Mouse (Mus musculus): ENCODE data around the gene Cdhr3. TPM values are rescaled to one million over a fixed set of nuclear protein-coding genes. Genes with fewer than 3 reads are reported as not detected.

The Cdhr3 gene
- total and polyA plus RNA-seq, 2 experiments from 2014 or later: 1.2 TPM; not detected in 1

DNA sequence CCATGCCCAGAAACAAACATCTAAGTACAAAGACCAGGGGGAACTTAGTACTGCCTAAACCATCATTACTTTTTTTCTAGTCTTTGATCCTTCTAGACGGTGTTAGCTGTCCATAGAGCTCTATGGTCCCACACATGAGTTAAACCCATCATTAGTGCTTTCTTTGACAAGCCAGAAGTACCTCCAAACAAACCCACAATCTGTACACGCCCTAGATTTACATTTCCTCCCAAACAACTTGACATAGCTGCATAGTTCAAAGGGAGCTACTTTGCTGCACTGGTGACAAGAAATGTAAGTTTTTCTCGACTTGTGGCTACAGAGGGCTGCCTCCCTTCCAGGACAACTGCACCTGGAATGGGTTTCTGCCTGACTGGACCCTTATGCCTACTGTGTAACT, 16.4 kb downstream of the Cdhr3 start:
- no peak for DNase-seq (ENCODE audit: low spot score)
- Histone ChIP-seq H3K4me1 (ENCODE audit: control insufficient read depth, insufficient read depth) (no peaks in the 10 kb centered on the region), H3K27me3 (ENCODE audit: control insufficient read depth, insufficient read depth, low read length) (0 out of 2 replicates have a peak, but pooled peaks cover 2% of the 10 kb centered on the region), H3K9ac (replicated peaks; ENCODE audit: low read depth, low read length) (no peak overlapping the region), H3K27ac (ENCODE audit: low read depth) (no peak overlapping the region), H3K9me3 (replicated peaks; ENCODE audit: control insufficient read depth, low read length) (no peaks in the 10 kb centered on the region), H3K4me2 (ENCODE audit: low read depth, low read length) (no peak overlapping the region), H3K4me3 (ENCODE audit: low read depth, low read length) (no peak overlapping the region), H3K36me3 (replicated peaks; ENCODE audit: control insufficient read depth, insufficient read depth, low read length) (no peaks in the 10 kb centered on the region)
- WGBS: 52% methylated on average over 3 of the region's 3 CpGs
- TF ChIP-seq EP300 (IDR thresholded peaks at IDR 0.05; ENCODE audit: low read depth) (no peak), CTCF (IDR thresholded peaks at IDR 0.05; ENCODE audit: low read depth) (no peak)
- ATAC-seq (ENCODE audit: insufficient read depth, low read depth): no peak

DNA sequence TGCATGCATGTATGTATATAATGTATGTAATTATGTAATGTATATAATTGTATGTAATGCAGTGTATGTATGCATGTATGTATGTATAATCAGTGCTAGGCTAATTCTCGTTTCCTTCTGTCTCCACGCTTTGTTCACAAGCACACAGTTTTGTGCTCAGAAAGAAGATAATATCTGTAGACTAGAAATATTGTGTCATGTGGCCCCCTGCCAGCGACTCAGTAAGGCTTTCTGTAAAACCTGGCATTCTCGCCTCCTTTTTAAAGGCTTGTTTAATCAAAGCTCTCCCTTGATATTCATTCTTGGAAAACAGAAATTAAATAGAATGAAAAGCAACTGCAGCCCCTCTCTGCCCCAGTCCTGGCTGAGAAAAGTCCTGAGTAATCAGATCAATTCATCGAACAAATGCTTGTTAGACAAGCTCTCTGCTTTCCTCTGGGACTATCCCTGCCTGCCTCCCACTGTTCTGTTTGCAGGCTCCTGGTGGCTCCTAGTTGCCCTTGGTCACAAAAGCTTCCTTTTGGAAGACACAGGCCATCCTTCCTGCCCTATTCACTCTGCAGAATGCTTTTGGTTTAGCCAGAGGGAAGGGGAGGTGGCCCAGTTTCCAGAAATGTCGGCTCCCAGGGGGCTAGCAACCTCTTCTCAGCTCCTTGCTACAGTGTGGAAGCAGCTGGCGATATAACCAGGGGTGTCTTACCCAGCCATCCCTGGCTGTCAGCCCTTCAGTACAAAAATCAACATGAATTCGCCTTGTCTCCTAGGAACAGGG, 20.6 kb downstream of the Cdhr3 start:
- DNase-seq (ENCODE audit: low spot score): no peak
- no peak for TF ChIP-seq EP300 (IDR thresholded peaks at IDR 0.05; ENCODE audit: low read depth)
- TF ChIP-seq CTCF (IDR thresholded peaks at IDR 0.05; ENCODE audit: low read depth): no peak

DNA sequence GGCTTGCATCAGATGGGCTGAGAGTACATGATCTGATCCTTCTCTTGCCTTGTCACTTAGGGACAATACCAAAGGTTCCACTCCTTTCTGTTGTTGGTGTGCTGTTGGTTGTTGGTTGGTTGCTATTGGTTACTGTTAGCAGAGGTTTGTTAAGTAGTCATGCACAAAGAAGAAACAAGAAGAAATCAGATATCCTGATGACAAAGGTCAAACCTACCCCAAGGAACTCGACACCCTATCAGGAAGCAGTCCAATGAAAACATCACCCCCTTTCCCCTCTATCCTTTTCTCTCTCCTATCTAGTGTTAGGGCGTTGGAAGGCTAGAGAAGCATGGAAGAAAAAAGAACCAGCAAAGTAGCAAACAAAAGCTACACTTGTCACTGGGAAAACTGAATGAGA, 23.7 kb downstream of the Cdhr3 start:
- Histone ChIP-seq H3K9ac (replicated peaks; ENCODE audit: low read depth, low read length) (no peak overlapping the region), H3K36me3 (replicated peaks; ENCODE audit: control insufficient read depth, insufficient read depth, low read length) (no peaks in the 10 kb centered on the region), H3K4me3 (ENCODE audit: low read depth, low read length) (no peak overlapping the region), H3K9me3 (replicated peaks; ENCODE audit: control insufficient read depth, low read length) (no peaks in the 10 kb centered on the region), H3K27me3 (ENCODE audit: control insufficient read depth, insufficient read depth, low read length) (no peaks in the 10 kb centered on the region), H3K27ac (ENCODE audit: low read depth) (no peak overlapping the region), H3K4me2 (ENCODE audit: low read depth, low read length) (no peak overlapping the region), H3K4me1 (ENCODE audit: control insufficient read depth, insufficient read depth) (no peaks in the 10 kb centered on the region)
- no peak for ATAC-seq (ENCODE audit: insufficient read depth, low read depth)
- no peak for DNase-seq (ENCODE audit: low spot score)
- TF ChIP-seq EP300 (IDR thresholded peaks at IDR 0.05; ENCODE audit: low read depth): no peak
- no peak for TF ChIP-seq CTCF (IDR thresholded peaks at IDR 0.05; ENCODE audit: low read depth)
- WGBS: 58% methylated on average over 2 of the region's 2 CpGs

More for the DNA sequence above, 20.6 kb downstream of the Cdhr3 start:
- H3K27ac ChIP-seq (ENCODE audit: low read depth): no peak overlapping the region
- ATAC-seq (ENCODE audit: insufficient read depth, low read depth): no peak
- WGBS: 54% methylated on average over 8 of the region's 8 CpGs
- no peaks in the 10 kb centered on the region for H3K27me3 ChIP-seq (ENCODE audit: control insufficient read depth, insufficient read depth, low read length)
- H3K9me3 ChIP-seq (replicated peaks; ENCODE audit: control insufficient read depth, low read length): no peaks in the 10 kb centered on the region
- no peaks in the 10 kb centered on the region for H3K36me3 ChIP-seq (replicated peaks; ENCODE audit: control insufficient read depth, insufficient read depth, low read length)
- no peak overlapping the region for H3K4me3 ChIP-seq (ENCODE audit: low read depth, low read length)
- no peak overlapping the region for H3K4me2 ChIP-seq (ENCODE audit: low read depth, low read length)
- no peaks in the 10 kb centered on the region for H3K4me1 ChIP-seq (ENCODE audit: control insufficient read depth, insufficient read depth)
- no peak overlapping the region for H3K9ac ChIP-seq (replicated peaks; ENCODE audit: low read depth, low read length)

DNA sequence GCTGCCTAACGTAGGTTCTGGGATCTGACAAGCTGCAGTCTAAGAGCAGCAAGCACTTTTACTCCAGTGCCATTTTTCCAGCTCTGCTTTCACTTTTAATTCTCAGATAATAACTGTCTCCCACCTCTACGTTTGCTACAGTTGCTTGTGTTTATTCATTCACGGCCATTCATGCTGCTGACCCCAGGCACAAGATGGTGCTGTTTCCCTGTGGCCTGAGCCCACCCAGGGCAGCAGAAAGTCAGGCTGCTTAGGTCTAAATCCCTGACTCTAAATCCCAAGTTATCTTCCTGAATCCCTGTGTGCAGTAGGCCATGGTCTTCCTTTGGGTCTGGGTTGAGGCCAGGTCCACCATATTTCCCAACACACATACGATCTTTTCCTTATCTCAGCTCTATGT, 26.3 kb downstream of the Cdhr3 start:
- WGBS: 46% methylated on average over 4 of the region's 4 CpGs
- no peaks in the 10 kb centered on the region for H3K36me3 ChIP-seq (replicated peaks; ENCODE audit: control insufficient read depth, insufficient read depth, low read length)
- H3K4me1 ChIP-seq (ENCODE audit: control insufficient read depth, insufficient read depth): no peaks in the 10 kb centered on the region
- TF ChIP-seq EP300 (IDR thresholded peaks at IDR 0.05; ENCODE audit: low read depth) (no peak), CTCF (IDR thresholded peaks at IDR 0.05; ENCODE audit: low read depth) (peak; percentile 47)
- ATAC-seq (ENCODE audit: insufficient read depth, low read depth): no peak
- H3K27ac ChIP-seq (ENCODE audit: low read depth): no peak overlapping the region
- no peaks in the 10 kb centered on the region for H3K27me3 ChIP-seq (ENCODE audit: control insufficient read depth, insufficient read depth, low read length)
- H3K4me3 ChIP-seq (ENCODE audit: low read depth, low read length): no peak overlapping the region
- H3K9ac ChIP-seq (replicated peaks; ENCODE audit: low read depth, low read length): no peak overlapping the region
- no peaks in the 10 kb centered on the region for H3K9me3 ChIP-seq (replicated peaks; ENCODE audit: control insufficient read depth, low read length)
- no peak for DNase-seq (ENCODE audit: low spot score)
- no peak overlapping the region for H3K4me2 ChIP-seq (ENCODE audit: low read depth, low read length)

DNA sequence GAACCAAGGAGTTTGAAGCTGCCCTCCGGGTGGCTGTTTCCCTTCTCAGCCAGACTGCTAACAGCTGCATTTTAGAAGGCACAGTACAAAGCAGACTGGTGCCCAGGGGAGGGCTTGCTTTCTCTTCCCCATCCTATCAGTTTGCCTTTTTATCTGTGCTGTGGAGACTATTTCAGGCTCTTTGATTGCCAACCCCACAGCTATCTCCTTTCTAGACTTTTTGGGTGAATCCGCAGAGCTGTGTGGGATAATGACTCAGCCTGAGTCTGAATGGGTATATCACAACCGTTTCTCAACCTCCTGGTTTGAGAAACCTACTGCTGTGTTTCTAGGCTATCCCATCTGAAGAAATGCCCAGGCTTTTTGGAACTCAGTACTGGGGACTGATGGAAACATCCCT, 27.5 kb downstream of the Cdhr3 start:
- no peak overlapping the region for H3K27ac ChIP-seq (ENCODE audit: low read depth)
- no peaks in the 10 kb centered on the region for H3K4me1 ChIP-seq (ENCODE audit: control insufficient read depth, insufficient read depth)
- no peak overlapping the region for H3K4me3 ChIP-seq (ENCODE audit: low read depth, low read length)
- H3K4me2 ChIP-seq (ENCODE audit: low read depth, low read length): no peak overlapping the region
- H3K27me3 ChIP-seq (ENCODE audit: control insufficient read depth, insufficient read depth, low read length): no peaks in the 10 kb centered on the region
- ATAC-seq (ENCODE audit: insufficient read depth, low read depth): no peak
- DNase-seq (ENCODE audit: low spot score): no peak
- WGBS: 38% methylated on average over 3 of the region's 3 CpGs
- no peak overlapping the region for H3K9ac ChIP-seq (replicated peaks; ENCODE audit: low read depth, low read length)
- no peaks in the 10 kb centered on the region for H3K9me3 ChIP-seq (replicated peaks; ENCODE audit: control insufficient read depth, low read length)
- H3K36me3 ChIP-seq (replicated peaks; ENCODE audit: control insufficient read depth, insufficient read depth, low read length): no peaks in the 10 kb centered on the region
- TF ChIP-seq EP300 (IDR thresholded peaks at IDR 0.05; ENCODE audit: low read depth) (no peak), CTCF (IDR thresholded peaks at IDR 0.05; ENCODE audit: low read depth) (no peak)

DNA sequence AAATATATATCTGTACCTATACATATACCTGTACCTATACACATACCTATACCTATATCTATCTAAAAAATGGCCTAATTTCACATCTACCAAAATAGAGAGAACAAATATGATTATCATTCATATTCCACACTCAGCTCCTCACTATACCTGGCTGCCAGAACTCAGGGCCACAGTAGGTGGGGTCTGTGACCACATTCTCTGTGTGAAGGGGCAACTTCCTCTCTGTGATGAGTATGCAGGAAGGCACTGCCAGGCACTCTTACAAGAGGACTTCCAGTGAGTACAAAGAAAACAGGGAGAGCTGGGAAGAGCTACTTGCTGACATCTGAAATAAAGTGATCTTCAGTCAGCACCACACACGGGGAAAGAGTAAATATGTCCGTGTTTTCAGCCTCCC, 28.4 kb downstream of the Cdhr3 start:
- DNase-seq (ENCODE audit: low spot score): no peak
- H3K4me2 ChIP-seq (ENCODE audit: low read depth, low read length): no peak overlapping the region
- no peak overlapping the region for H3K27ac ChIP-seq (ENCODE audit: low read depth)
- no peak overlapping the region for H3K9ac ChIP-seq (replicated peaks; ENCODE audit: low read depth, low read length)
- no peaks in the 10 kb centered on the region for H3K27me3 ChIP-seq (ENCODE audit: control insufficient read depth, insufficient read depth, low read length)
- no peaks in the 10 kb centered on the region for H3K9me3 ChIP-seq (replicated peaks; ENCODE audit: control insufficient read depth, low read length)
- H3K36me3 ChIP-seq (replicated peaks; ENCODE audit: control insufficient read depth, insufficient read depth, low read length): no peaks in the 10 kb centered on the region
- no peaks in the 10 kb centered on the region for H3K4me1 ChIP-seq (ENCODE audit: control insufficient read depth, insufficient read depth)
- no peak for ATAC-seq (ENCODE audit: insufficient read depth, low read depth)
- 52% methylated on average over 2 of the region's 2 CpGs for WGBS
- TF ChIP-seq CTCF (IDR thresholded peaks at IDR 0.05; ENCODE audit: low read depth) (no peak), EP300 (IDR thresholded peaks at IDR 0.05; ENCODE audit: low read depth) (no peak)
- H3K4me3 ChIP-seq (ENCODE audit: low read depth, low read length): no peak overlapping the region
